22 mouse cellular contexts compared by ENCODE assay signal in the genomic region with DNA sequence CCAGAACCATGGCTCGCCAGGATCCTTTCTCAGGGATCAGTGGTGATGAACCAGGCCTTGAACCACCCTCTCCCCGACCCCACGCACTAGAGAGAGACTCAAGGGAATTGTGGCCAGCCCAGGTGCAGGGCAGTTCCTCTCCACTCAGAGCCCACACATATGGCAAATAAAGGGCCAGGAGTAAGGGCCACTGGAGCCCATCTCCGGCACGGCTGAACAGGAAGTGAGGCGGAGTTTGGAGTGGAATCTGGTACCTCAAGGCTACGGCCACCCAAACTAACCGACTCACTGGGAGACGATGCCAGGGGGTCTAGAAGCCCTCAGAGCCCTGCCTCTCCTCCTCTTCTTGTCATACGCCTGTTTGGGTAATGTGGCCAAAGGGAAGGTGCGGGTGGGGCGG. TPM values are rescaled to one million over a fixed set of nuclear protein-coding genes. Genes with fewer than 3 reads are reported as not detected.
A peak's percentile ranks its signal among the peaks of the same experiment; 100 is the strongest.
DNase-seq lines count a peak whose midpoint lies in the region; ATAC-seq and TF ChIP-seq lines count a peak whose summit lies in the region.
"Had no signal": no experiment of that assay in that cellular context is flagged by ENCODE, and none has a peak within 500 bp of the region (broad histone marks: within the 10 kb centered on the region; RNA-seq: fewer than 3 reads in every experiment).

Cd79a (plus strand) TSS at position 158 of the 400 bp plus-strand sequence.

- no peak for ATAC-seq in kidney, embryonic 15.5 days (replicated peaks; ENCODE audit: low FRiP score)
- peak; percentile 8; the same call in 1 of the 2 replicates for ATAC-seq in granulocyte monocyte progenitor cell, adult 5-6 weeks (replicated peaks; ENCODE audit: poor library complexity, severe bottlenecking)
- ATAC-seq: activated CD4-positive, CD25-positive, alpha-beta regulatory T cell, adult 4 months; forebrain, embryonic 15.5 days; intestine, embryonic 15.5 days; midbrain, embryonic 13.5 days had no signal

- TF ChIP-seq EP300 in CH12.LX (IDR thresholded peaks at IDR 0.05; ENCODE audit: low read length): peak; percentile 88

- intact Hi-C loops in left cerebral cortex, postnatal 4 days (cut with DNase I): no loop called here

- 64% methylated on average over 12 of the region's 12 CpGs for WGBS in kidney, embryonic 15.5 days
- WGBS in spleen, adult 2 months: 43% methylated on average over 12 of the region's 12 CpGs

- H3K4me3 ChIP-seq in kidney, embryonic 15.5 days (replicated peaks): no peak within 1 kb of the TSS
- H3K4me3 ChIP-seq in CH12.LX (replicated peaks in 1 of 3; ENCODE audit: low read depth in 2 of 3, low read length in 2 of 3, poor library complexity in 1 of 3): peak within 1 kb of the TSS; percentile 64 to 97 (median 77)
- peak within 1 kb of the TSS; percentile 90 for H3K4me3 ChIP-seq in spleen, adult 2 months (ENCODE audit: extremely low read depth, insufficient read depth, insufficient read length)
- H3K4me3 ChIP-seq: embryonic facial prominence, embryonic 15.5 days; forebrain, embryonic 15.5 days; heart, embryonic 13.5 days; intestine, embryonic 15.5 days; midbrain, embryonic 13.5 days; neural tube, embryonic 12.5 days had no signal

- no peak within 1 kb of the TSS for H3K27ac ChIP-seq in kidney, embryonic 15.5 days
- peak within 1 kb of the TSS; percentile 82 for H3K27ac ChIP-seq in CH12.LX (ENCODE audit: insufficient read depth, low read depth)
- H3K27ac ChIP-seq in spleen, adult 2 months (ENCODE audit: insufficient read depth, low read length): peak within 1 kb of the TSS; percentile 96
- H3K27ac ChIP-seq: embryonic facial prominence, embryonic 15.5 days; forebrain, embryonic 15.5 days; heart, embryonic 13.5 days; intestine, embryonic 15.5 days; macrophage; midbrain, embryonic 13.5 days; neural tube, embryonic 12.5 days had no signal

- dilution Hi-C loops in CH12.LX (cut with MboI; ENCODE audit: extremely low pct_ligation_motif_present, extremely low pct_unique_long_range_greater_than_20kb, low sequenced_read_pairs): no loop called here

- H3K9ac ChIP-seq in kidney, embryonic 15.5 days: peak within 1 kb of the TSS; percentile 4; the same call in 1 of the 2 replicates
- H3K9ac ChIP-seq in CH12.LX (ENCODE audit: insufficient read depth, low read depth): peak within 1 kb of the TSS; percentile 73
- H3K9ac ChIP-seq: embryonic facial prominence, embryonic 15.5 days; forebrain, embryonic 15.5 days; heart, embryonic 13.5 days; intestine, embryonic 15.5 days; midbrain, embryonic 13.5 days; neural tube, embryonic 12.5 days had no signal

- no peaks in the 10 kb centered on the region for H3K9me3 ChIP-seq in kidney, embryonic 15.5 days (replicated peaks)
- peaks cover 4% of the 10 kb centered on the region for H3K9me3 ChIP-seq in CH12.LX (replicated peaks; ENCODE audit: low read length)
- H3K9me3 ChIP-seq: embryonic facial prominence, embryonic 15.5 days; forebrain, embryonic 15.5 days; heart, embryonic 13.5 days; intestine, embryonic 15.5 days; midbrain, embryonic 13.5 days; neural tube, embryonic 12.5 days had no signal

- H3K79me2 ChIP-seq in CH12.LX (replicated peaks; ENCODE audit: control insufficient read depth, extremely low read depth, insufficient read depth, poor library complexity, severe bottlenecking): peaks cover 12% of the 10 kb centered on the region

- no peak for DNase-seq in kidney, adult 8-10 months
- DNase-seq in CH12.LX (ENCODE audit: extremely low read depth): peak; percentile 94
- peak; percentile 86 to 90 for DNase-seq in spleen, adult 2 months (ENCODE audit: low read depth in 1 of 2, low spot score in 2 of 2)
- no peak for DNase-seq in frontal cortex, postnatal 14 days (ENCODE audit: low spot score in 2 of 2)
- no peak for DNase-seq in left cerebral cortex, postnatal 4 days
- no peak for DNase-seq in left cerebral cortex, adult 8-10 months (ENCODE audit: low spot score in 2 of 2)
- DNase-seq: cerebellum, adult 11-12 months; gastrocnemius, postnatal 10 days; kidney, postnatal 25 days; layer of hippocampus, postnatal 36 days; retina, postnatal 1 day; thymus, postnatal 14 days had no signal

- TF ChIP-seq RAD21 in CH12.LX (IDR thresholded peaks at IDR 0.05; ENCODE audit: low read depth, low read length): no peak; the same call in 1 of the 2 replicates

- H3K4me1 ChIP-seq in kidney, embryonic 15.5 days: peaks cover 8% of the 10 kb centered on the region
- peaks cover 14 to 60% of the 10 kb centered on the region in 2 experiments for H3K4me1 ChIP-seq in CH12.LX (ENCODE audit: control insufficient read depth in 1 of 2, insufficient read depth in 2 of 2)
- H3K4me1 ChIP-seq in spleen, adult 2 months (ENCODE audit: control insufficient read depth, insufficient read depth, insufficient read length): peaks cover 6% of the 10 kb centered on the region; the same call in 1 of the 2 replicates
- H3K4me1 ChIP-seq: forebrain, embryonic 15.5 days; intestine, embryonic 15.5 days; midbrain, embryonic 13.5 days; neural tube, embryonic 12.5 days had no signal

- no peak within 1 kb of the TSS for H3K4me2 ChIP-seq in kidney, embryonic 15.5 days
- H3K4me2 ChIP-seq in CH12.LX (ENCODE audit: insufficient read depth, low read depth, poor library complexity, severe bottlenecking): peak within 1 kb of the TSS; percentile 64
- H3K4me2 ChIP-seq: embryonic facial prominence, embryonic 15.5 days; forebrain, embryonic 15.5 days; heart, embryonic 13.5 days; intestine, embryonic 15.5 days; midbrain, embryonic 13.5 days; neural tube, embryonic 12.5 days had no signal

- in situ Hi-C loops in CH12.LX (cut with MboI; ENCODE audit: low pct_ligation_motif_present, low pct_unique_long_range_greater_than_20kb, low sequenced_read_pairs): no loop called here

- H3K27me3 ChIP-seq in kidney, embryonic 15.5 days: no peaks in the 10 kb centered on the region
- no peaks in the 10 kb centered on the region for H3K27me3 ChIP-seq in CH12.LX (replicated peaks)
- H3K27me3 ChIP-seq in spleen, adult 2 months (ENCODE audit: control insufficient read depth, insufficient read depth, low read length): no peaks in the 10 kb centered on the region
- H3K27me3 ChIP-seq: embryonic facial prominence, embryonic 15.5 days; forebrain, embryonic 15.5 days; heart, embryonic 13.5 days; intestine, embryonic 15.5 days; midbrain, embryonic 13.5 days; neural tube, embryonic 12.5 days had no signal

- TF ChIP-seq CTCF in CH12.LX (conservative IDR thresholded peaks at IDR 0.05 in 1 of 2, IDR thresholded peaks at IDR 0.05 in 1 of 2; ENCODE audit: low read depth in 2 of 2, low read length in 2 of 2): no peak
- TF ChIP-seq CTCF in spleen, adult 2 months (IDR thresholded peaks at IDR 0.05; ENCODE audit: extremely low read depth, insufficient read depth, insufficient read length, insufficient replicate concordance): no peak

- TF ChIP-seq POLR2A in CH12.LX (IDR thresholded peaks at IDR 0.05; ENCODE audit: low read depth, low read length): peak; percentile 72
- TF ChIP-seq POLR2A in spleen, adult 2 months (IDR thresholded peaks at IDR 0.05; ENCODE audit: low read depth, low read length): peak; percentile 83

- no peaks in the 10 kb centered on the region for H3K36me3 ChIP-seq in kidney, embryonic 15.5 days
- H3K36me3 ChIP-seq in CH12.LX (replicated peaks in 1 of 2; ENCODE audit: control insufficient read depth in 1 of 2, insufficient read depth in 1 of 2, low read length in 1 of 2): peaks cover 16 to 27% of the 10 kb centered on the region in 2 experiments
- H3K36me3 ChIP-seq in spleen, adult 2 months (ENCODE audit: control insufficient read depth, insufficient read depth, low read length): peaks cover 17% of the 10 kb centered on the region
- H3K36me3 ChIP-seq: embryonic facial prominence, embryonic 15.5 days; forebrain, embryonic 15.5 days; intestine, embryonic 15.5 days; midbrain, embryonic 13.5 days; neural tube, embryonic 12.5 days had no signal

TF ChIP-seq in CH12.LX, 34 proteins besides CTCF, POLR2A, EP300 and RAD21 (continues in another document):
- TF ChIP-seq UBTF (IDR thresholded peaks at IDR 0.05; ENCODE audit: low read depth, low read length) (no peak), ZNF384 (IDR thresholded peaks at IDR 0.05; ENCODE audit: low read depth, low read length) (no peak), ELF1 (IDR thresholded peaks at IDR 0.05; ENCODE audit: low read depth, low read length) (peak; percentile 79), MAZ (IDR thresholded peaks at IDR 0.05; ENCODE audit: low read depth, low read length) (peak; percentile 81), ZKSCAN1 (IDR thresholded peaks at IDR 0.05; ENCODE audit: borderline replicate concordance, low read depth, low read length) (no peak), ZMIZ1 (IDR thresholded peaks at IDR 0.05; ENCODE audit: low read depth, low read length) (peak; percentile 44; the same call in 1 of the 2 replicates), RCOR1 (conservative IDR thresholded peaks at IDR 0.05; ENCODE audit: low read depth, low read length) (0 out of 2 replicates have a peak, but pooled peaks have one; percentile 65), PAX5 (IDR thresholded peaks at IDR 0.05; ENCODE audit: low read length) (no peak), ZC3H11A (IDR thresholded peaks at IDR 0.05; ENCODE audit: low read depth, low read length) (no peak), ETS1 (conservative IDR thresholded peaks at IDR 0.05; ENCODE audit: low read depth, low read length) (peak; percentile 78), CHD2 (IDR thresholded peaks at IDR 0.05; ENCODE audit: low read length) (peak; percentile 70), HCFC1 (IDR thresholded peaks at IDR 0.05; ENCODE audit: low read depth, low read length) (peak; percentile 39), KAT2A (IDR thresholded peaks at IDR 0.05; ENCODE audit: insufficient replicate concordance, low read length) (0 out of 2 replicates have a peak, but pooled peaks have one; percentile 62), MXI1 (IDR thresholded peaks at IDR 0.05; ENCODE audit: low read depth, low read length) (peak; percentile 52; the same call in 1 of the 2 replicates), JUND (conservative IDR thresholded peaks at IDR 0.05; ENCODE audit: low read depth, low read length) (no peak), IRF4 (IDR thresholded peaks at IDR 0.05; ENCODE audit: low read depth, low read length) (peak; percentile 60), SMC3 (IDR thresholded peaks at IDR 0.05; ENCODE audit: low read depth, low read length) (no peak), E2F4 (IDR thresholded peaks at IDR 0.05; ENCODE audit: insufficient replicate concordance, low read depth, low read length) (no peak)

RNA-seq across cellular contexts. Expression of gene Cd79a, which starts in this region (rescaled TPM):
- polyA plus RNA-seq in kidney, embryonic 15.5 days (2015; fragmentation: Nextera tagmentation; extraction: Ambion mirVana): 1.8 TPM in 2 replicates
- total RNA-seq in CH12.LX (2012; rRNA removed) (71.3 and 75.2 TPM in 2 replicates), CH12.LX (2014; rRNA removed) (46.6 and 51.8 TPM in 2 replicates)
- polyA plus RNA-seq in CH12.LX (2012; ENCODE audit: insufficient read length, low read depth): 313 and 422 TPM in 2 replicates
- not detected in 2 replicates for total RNA-seq in granulocyte monocyte progenitor cell, adult 5-6 weeks (2014; fragmentation: Nextera tagmentation)
- not detected in 2 replicates for total RNA-seq in granulocyte monocyte progenitor cell, adult 5-6 weeks (2017)
- 959 and 1,255 TPM in 2 replicates for polyA plus RNA-seq in spleen, adult 2 months (2012; rRNA removed)
- under 1 TPM; 0.24 to 0.52 TPM for total RNA-seq in left cerebral cortex, postnatal 4 days (2021)
- total RNA-seq in left cerebral cortex, adult 8-10 months (2022): under 1 TPM; 0.33 to 0.74 (median 0.53) TPM

Comparison
In these comparisons a context has a peak if more than half of its experiments do, and no peak if none do; other contexts are left out.
1. RNA of gene Cd79a (total RNA-seq): 46.6 to 75.2 TPM in CH12.LX; 0.33 to 0.74 TPM in left cerebral cortex, adult 8-10 months, 0.24 to 0.52 TPM in left cerebral cortex, postnatal 4 days and not detected in granulocyte monocyte progenitor cell, adult 5-6 weeks; every median in the first group is over 10 times any median in the second.
2. RNA of gene Cd79a (polyA plus RNA-seq): 959 to 1,255 TPM in spleen, adult 2 months and 313 to 422 TPM in CH12.LX; 1.8 TPM in kidney, embryonic 15.5 days; every median in the first group is over 100 times any median in the second.
3. Peak in ATAC-seq in granulocyte monocyte progenitor cell, adult 5-6 weeks; RNA of the gene not detected or under 1 TPM.
4. DNase-seq: peak in CH12.LX (single experiment) and spleen, adult 2 months (2 of 2); none in kidney, adult 8-10 months (0 of 2), frontal cortex, postnatal 14 days (0 of 2), left cerebral cortex, postnatal 4 days (single experiment) and left cerebral cortex, adult 8-10 months (0 of 2).